Mouse (Mus musculus) midbrain, embryonic 12.5 days (tissue): ENCODE measurements around the gene Lsm7. TPM values are rescaled to one million over a fixed set of nuclear protein-coding genes. Genes with fewer than 3 reads are reported as not detected.

Source experiments
- ATAC-seq: fragments of 200-750 bp; cut with Nextera tagmentation; 2 replicates; pipeline ENCODE4 v1.8.0; 2017; ENCODE audit warnings: low read depth, moderate TSS enrichment, moderate library complexity; ENCODE audit not compliant: low FRiP score
- H3K27ac ChIP-seq: fragments of 300-500 bp; sonication (generic); replicated peaks from 2 replicates; pipeline ENCODE4 v1.5.1; 2016; ENCODE audit warnings: mild to moderate bottlenecking
- H3K27me3 ChIP-seq: fragments of 300-500 bp; sonication (generic); 2 replicates; pipeline ENCODE4 v1.6.1; 2016; ENCODE audit warnings: mild to moderate bottlenecking
- H3K36me3 ChIP-seq: fragments of 300-500 bp; sonication (generic); 2 replicates; pipeline ENCODE4 v1.6.1; 2016
- H3K4me1 ChIP-seq: fragments of 300-500 bp; sonication (generic); 2 replicates; pipeline ENCODE4 v1.6.1; 2016
- H3K4me2 ChIP-seq: fragments of 300-500 bp; sonication (generic); replicated peaks from 2 replicates; pipeline ENCODE4 v1.6.1; 2016; ENCODE audit warnings: mild to moderate bottlenecking, moderate library complexity
- H3K4me3 ChIP-seq: fragments of 300-500 bp; sonication (generic); 2 replicates; pipeline ENCODE4 v1.5.1; 2016; ENCODE audit warnings: mild to moderate bottlenecking
- H3K9ac ChIP-seq: fragments of 300-500 bp; sonication (generic); replicated peaks from 2 replicates; pipeline ENCODE4 v1.6.1; 2016; ENCODE audit warnings: mild to moderate bottlenecking, moderate library complexity
- H3K9me3 ChIP-seq: fragments of 300-500 bp; sonication (generic); 2 replicates; pipeline ENCODE4 v1.6.1; 2016; ENCODE audit warnings: mild to moderate bottlenecking
- WGBS: fragments of 180-500 bp; shearing (Covaris S2); methylation state at CpG from one replicate; pipeline ENCODE4 v1.1.7; 2016; 5-methylcytosine and 5-hydroxymethylcytosine counted together
- polyA plus RNA-seq: library from polyadenylated mRNA; unstranded; fragments of >200 nt; fragmentation: Nextera tagmentation; extraction: Ambion mirVana; gene quantifications from 2 replicates; pipeline ENCODE4 v1.2.1, GENCODE M21; 2016

Gene Lsm7
- polyA plus RNA-seq, 1 experiment from 2014 or later = 250 TPM

DNA sequence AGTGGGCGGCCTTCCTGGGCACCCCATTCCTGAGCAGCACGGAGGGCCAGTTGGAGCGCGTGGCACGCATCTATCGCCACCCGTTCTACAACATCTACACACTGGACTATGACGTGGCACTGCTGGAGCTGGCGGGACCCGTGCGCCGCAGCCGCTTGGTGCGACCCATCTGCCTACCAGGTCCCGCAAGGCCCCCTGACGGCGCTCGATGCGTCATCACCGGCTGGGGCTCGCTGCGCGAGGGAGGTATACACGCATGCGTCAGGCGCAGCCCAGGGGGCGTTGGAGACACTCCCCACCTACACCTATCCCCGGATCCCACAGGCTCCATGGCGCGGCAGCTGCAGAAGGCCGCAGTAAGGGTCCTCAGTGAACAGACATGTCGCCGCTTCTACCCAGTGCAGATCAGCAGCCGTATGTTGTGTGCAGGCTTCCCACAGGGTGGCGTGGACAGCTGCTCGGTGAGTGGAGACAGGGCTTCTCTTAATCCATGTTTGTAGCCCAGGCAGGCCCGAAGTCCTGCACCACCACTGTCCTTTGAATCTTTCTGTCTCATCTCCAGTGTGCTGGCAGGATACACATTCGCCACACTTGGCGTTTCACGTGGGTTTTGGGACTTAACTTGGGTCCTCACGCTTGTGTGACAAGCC, 43.0 kb upstream of the Lsm7 start:
- 28% methylated on average over 41 of the region's 41 CpGs for WGBS
- H3K9me3 ChIP-seq = no peaks in the 10 kb centered on the region
- peaks cover 19% of the 10 kb centered on the region for H3K36me3 ChIP-seq
- peak overlapping the region; percentile 17 for H3K4me2 ChIP-seq
- no peak overlapping the region for H3K4me3 ChIP-seq
- no peak for ATAC-seq
- H3K27ac ChIP-seq = no peak overlapping the region
- peaks cover 10% of the 10 kb centered on the region for H3K27me3 ChIP-seq
- H3K9ac ChIP-seq = no peak overlapping the region
- peaks cover 24% of the 10 kb centered on the region for H3K4me1 ChIP-seq

DNA sequence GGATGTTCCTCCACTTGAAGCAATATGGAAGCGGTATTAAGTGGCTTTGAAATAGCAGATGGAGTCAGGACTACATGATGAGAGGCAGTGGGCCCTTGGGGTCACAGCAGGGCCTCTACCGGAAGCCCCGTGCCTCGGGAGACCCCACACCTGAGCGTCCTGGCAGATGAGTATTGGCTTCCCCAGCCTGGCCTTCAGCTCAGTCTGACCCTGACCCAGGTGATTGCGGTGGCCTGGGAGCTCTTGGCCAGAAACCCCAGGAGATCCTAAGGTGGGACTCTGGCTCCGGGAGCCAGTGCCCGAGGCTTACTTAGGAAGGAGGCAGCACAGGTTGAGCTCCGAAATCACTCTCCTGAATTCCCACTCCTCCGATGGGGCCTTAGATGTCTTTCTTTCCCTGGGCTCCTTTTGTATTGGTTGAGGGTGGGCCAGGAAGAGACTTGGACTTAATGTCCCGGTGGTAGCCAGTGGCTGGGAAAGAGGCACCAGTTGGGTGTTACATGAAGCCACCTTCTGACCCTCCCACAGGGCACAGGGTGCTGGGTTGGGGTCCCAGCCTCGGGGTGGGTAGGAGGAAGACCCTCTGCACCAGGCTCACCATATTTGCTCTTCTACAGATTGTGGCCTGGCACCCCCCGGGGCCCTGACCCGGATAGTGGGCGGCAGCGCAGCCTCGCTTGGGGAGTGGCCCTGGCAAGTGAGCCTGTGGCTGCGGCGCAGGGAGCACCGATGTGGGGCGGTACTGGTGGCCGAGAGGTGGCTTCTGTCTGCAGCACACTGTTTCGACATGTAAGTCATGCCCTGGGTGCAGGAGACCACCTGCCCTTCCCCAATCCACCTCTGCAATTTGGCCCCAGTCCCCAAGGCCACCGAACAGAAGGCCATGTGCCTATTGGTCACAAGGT, 41.8 kb upstream of the Lsm7 start:
- 73% methylated on average over 24 of the region's 24 CpGs for WGBS
- ATAC-seq = no peak
- Histone ChIP-seq H3K4me3 (no peak overlapping the region), H3K36me3 (peaks cover 10% of the 10 kb centered on the region; the same call in 1 of the 2 replicates), H3K27me3 (peaks cover 10% of the 10 kb centered on the region), H3K27ac (no peak overlapping the region), H3K4me2 (no peak overlapping the region), H3K9me3 (no peaks in the 10 kb centered on the region), H3K9ac (no peak overlapping the region), H3K4me1 (peaks cover 24% of the 10 kb centered on the region)

DNA sequence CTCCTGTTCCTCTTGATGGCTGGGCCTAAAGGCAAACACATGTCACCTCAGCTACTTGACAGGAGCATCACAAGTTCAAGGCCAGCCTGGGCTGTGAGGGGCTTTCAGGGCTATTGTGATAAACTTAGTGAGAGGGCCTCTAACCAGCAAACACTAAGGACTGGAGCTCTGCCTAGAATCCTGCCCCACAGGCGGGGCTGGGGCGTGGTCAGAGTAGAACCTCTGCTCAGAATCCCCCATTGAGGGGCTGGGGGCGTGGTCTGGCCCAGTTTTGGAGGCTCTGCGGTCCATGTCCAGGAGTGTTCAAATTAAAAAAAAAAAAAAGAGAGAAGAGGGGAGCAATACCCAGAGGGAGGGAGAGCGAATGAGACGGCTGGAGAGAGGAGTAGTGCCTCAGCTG, 40.7 kb upstream of the Lsm7 start:
- 91% methylated on average over 6 of the region's 6 CpGs for WGBS
- Histone ChIP-seq H3K27ac (no peak overlapping the region), H3K4me1 (peaks cover 24% of the 10 kb centered on the region), H3K4me3 (no peak overlapping the region), H3K36me3 (peaks cover 10% of the 10 kb centered on the region; the same call in 1 of the 2 replicates), H3K9me3 (no peaks in the 10 kb centered on the region), H3K4me2 (no peak overlapping the region), H3K27me3 (peaks cover 10% of the 10 kb centered on the region), H3K9ac (no peak overlapping the region)
- ATAC-seq = no peak

DNA sequence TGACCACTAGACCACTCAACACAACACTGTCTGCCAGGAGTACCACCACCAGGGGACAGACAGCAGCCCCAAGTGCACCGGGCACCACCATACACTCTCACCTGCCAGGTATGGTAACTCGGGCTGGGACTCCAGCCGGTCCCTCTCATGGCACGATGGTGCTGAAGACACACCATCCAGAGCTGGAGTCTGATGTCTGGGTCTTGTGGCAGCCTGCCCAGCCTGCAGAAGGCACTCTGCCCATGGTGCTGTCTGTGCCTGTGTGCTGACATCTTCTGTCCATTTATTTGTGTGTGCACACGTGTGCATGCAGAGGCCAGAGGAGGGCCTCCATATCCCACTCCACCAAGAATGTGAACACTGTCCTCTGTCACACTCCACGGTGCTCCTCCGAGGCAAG, 40.1 kb upstream of the Lsm7 start:
- 95% methylated on average over 7 of the region's 7 CpGs for WGBS
- ATAC-seq = no peak
- peaks cover 13% of the 10 kb centered on the region for H3K27me3 ChIP-seq

DNA sequence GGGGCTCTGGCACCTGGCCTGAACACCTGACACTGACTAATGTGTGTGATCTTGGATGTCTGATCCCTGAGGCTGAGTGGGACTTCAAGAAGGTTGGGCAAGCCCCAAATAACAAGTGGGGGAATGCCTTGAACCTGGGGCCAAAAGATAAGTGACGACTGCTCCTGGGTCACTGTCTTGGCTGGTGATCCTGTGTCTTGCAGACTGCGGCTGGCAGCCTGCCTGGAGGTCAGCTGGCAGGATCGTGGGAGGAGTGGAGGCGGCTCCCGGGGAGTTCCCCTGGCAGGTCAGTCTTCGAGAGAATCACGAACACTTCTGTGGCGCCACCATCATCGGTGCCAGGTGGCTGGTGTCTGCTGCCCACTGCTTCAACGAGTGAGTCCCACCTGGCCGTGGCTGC, 32.2 kb upstream of the Lsm7 start:
- Histone ChIP-seq H3K36me3 (no peaks in the 10 kb centered on the region), H3K4me3 (no peak overlapping the region), H3K9me3 (no peaks in the 10 kb centered on the region), H3K27me3 (peaks cover 24% of the 10 kb centered on the region), H3K4me2 (no peak overlapping the region), H3K27ac (no peak overlapping the region), H3K9ac (no peak overlapping the region), H3K4me1 (no peaks in the 10 kb centered on the region)
- no peak for ATAC-seq
- WGBS = 85% methylated on average over 11 of the region's 11 CpGs

More for the DNA sequence above, 40.1 kb upstream of the Lsm7 start:
- Histone ChIP-seq H3K36me3 (peaks cover 10% of the 10 kb centered on the region; the same call in 1 of the 2 replicates), H3K27ac (no peak overlapping the region), H3K4me2 (no peak overlapping the region), H3K9ac (no peak overlapping the region), H3K9me3 (no peaks in the 10 kb centered on the region), H3K4me1 (peaks cover 24% of the 10 kb centered on the region), H3K4me3 (no peak overlapping the region)

DNA sequence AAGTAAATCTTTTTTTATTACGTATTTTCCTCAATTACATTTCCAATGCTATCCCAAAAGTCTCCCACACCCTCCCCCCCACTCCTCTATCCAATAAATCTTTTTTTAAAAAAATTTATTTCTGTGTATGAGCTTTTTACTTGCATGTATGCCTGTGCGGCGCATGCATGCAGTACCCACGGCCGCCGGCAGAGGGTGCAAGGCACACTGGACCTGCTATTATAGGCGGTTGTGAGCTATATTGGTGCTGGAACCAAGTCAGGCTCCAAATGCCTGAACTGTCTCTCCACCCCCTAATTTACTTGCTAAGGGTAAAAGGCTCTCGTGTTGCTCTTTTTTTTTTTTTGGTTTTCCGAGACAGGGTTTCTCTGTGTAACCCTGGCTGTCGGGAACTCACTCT, 26.3 kb upstream of the Lsm7 start:
- 24% methylated on average over 10 of the region's 10 CpGs for WGBS
- no peak overlapping the region for H3K9ac ChIP-seq
- H3K4me3 ChIP-seq = no peak overlapping the region
- peaks cover 7% of the 10 kb centered on the region for H3K27me3 ChIP-seq
- no peaks in the 10 kb centered on the region for H3K36me3 ChIP-seq
- no peak overlapping the region for H3K4me2 ChIP-seq
- no peaks in the 10 kb centered on the region for H3K4me1 ChIP-seq
- no peaks in the 10 kb centered on the region for H3K9me3 ChIP-seq
- ATAC-seq = no peak
- no peak overlapping the region for H3K27ac ChIP-seq

DNA sequence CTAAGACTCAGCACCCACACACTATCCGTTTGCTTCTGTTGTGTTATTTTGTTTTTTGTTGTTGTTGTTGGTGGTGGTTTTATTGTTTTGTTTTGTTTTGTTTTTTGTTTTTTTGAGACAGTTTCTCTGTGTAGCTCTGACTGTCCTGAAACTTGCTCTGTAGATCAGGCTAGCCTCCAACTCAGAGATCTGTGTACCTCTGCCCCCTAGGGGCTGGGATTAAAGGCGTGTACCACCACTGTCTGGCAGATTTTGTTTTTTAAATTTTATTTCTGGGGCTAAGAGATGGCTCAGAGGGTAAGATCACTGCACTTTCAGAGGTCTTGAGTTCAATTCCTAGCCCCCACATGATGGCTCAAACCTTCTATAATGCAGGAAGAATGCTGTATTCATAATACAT, 25.9 kb upstream of the Lsm7 start:
- Histone ChIP-seq H3K4me3 (no peak overlapping the region), H3K4me2 (no peak overlapping the region), H3K27me3 (peaks cover 7% of the 10 kb centered on the region), H3K36me3 (no peaks in the 10 kb centered on the region), H3K9ac (no peak overlapping the region), H3K27ac (no peak overlapping the region), H3K9me3 (no peaks in the 10 kb centered on the region), H3K4me1 (no peaks in the 10 kb centered on the region)
- no peak for ATAC-seq
- WGBS = 78% methylated on average over 2 of the region's 2 CpGs

DNA sequence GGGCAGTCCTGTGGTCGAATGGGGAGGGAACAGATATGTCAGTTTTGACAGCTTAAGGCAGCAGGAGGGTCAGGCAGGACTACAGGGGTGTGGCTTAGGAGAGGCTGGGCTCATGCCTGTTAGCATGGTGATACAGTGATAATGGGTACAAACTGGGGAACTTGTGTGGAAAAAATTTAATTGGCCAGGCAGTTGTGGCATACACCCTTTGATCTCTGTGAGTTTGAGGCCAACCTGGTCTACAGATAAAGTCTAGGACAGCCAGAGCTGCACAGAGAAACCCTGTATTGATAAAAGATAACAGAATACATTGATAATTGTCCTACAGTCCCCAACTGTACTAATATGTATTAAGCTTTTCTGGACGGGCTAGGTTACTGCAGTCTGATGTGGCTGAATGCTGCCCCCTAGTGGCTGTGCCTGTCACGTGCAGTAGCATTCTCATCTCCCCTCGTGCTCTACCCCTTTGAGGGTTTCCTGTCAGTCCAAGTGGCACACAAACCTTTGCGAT, 25.2 kb upstream of the Lsm7 start:
- 24% methylated on average over 5 of the region's 5 CpGs for WGBS
- 0 out of 2 replicates have a peak, but pooled peaks have one; percentile 44 for ATAC-seq
- no peaks in the 10 kb centered on the region for H3K9me3 ChIP-seq
- H3K9ac ChIP-seq = no peak overlapping the region
- peaks cover 7% of the 10 kb centered on the region for H3K27me3 ChIP-seq
- no peaks in the 10 kb centered on the region for H3K36me3 ChIP-seq
- H3K4me2 ChIP-seq = no peak overlapping the region
- H3K27ac ChIP-seq = no peak overlapping the region
- H3K4me3 ChIP-seq = no peak overlapping the region
- H3K4me1 ChIP-seq = no peaks in the 10 kb centered on the region

DNA sequence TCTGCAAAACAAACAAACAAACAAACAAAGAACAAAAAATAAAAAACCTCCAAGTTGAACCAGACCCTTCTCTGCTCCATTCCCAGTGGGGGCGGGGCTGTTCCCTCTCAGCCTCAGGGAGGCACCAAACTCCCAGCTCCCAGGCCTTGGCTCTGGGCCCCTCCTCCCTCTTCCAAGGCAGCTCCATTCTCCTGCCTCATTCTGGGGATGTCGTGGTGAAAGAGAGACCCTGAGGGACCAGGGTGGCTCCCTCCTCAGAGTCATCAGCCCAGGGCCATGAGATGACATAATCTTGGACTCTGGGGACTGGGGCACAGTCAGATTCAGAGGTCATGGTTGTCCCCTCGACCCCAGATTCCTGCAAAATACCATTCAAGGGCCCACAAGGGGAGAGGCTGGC, 21.6 kb upstream of the Lsm7 start:
- H3K4me3 ChIP-seq = no peak overlapping the region
- no peak overlapping the region; the same call in 1 of the 2 replicates for H3K9ac ChIP-seq
- 0 out of 2 replicates have a peak, but pooled peaks cover 2% of the 10 kb centered on the region for H3K4me1 ChIP-seq
- no peak overlapping the region for H3K27ac ChIP-seq
- peaks cover 9% of the 10 kb centered on the region for H3K27me3 ChIP-seq
- ATAC-seq = 0 out of 2 replicates have a peak, but pooled peaks have one; percentile 12
- H3K4me2 ChIP-seq = no peak overlapping the region
- H3K9me3 ChIP-seq = no peaks in the 10 kb centered on the region
- WGBS = 28% methylated on average over 3 of the region's 3 CpGs
- H3K36me3 ChIP-seq = no peaks in the 10 kb centered on the region

DNA sequence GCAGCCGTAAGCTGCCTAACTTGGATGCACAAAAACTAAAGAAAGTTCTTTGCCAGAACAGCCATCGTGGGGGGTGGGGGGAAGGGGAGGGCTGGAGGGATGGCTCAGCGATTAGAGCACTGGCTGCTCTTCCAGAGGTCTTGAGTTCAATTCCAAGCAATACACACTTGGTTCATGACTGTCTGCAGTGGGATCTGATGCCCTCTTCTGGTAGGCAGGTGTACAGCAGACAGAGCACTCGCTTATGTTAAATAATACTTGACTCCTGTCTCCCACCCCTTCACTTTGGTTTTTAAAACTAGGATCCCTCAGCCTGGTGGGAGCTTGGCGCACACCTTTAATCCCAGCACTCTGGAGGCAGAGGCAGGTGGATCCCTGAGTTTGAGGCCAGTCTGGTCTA, 21.0 kb upstream of the Lsm7 start:
- Histone ChIP-seq H3K9ac (no peak overlapping the region; the same call in 1 of the 2 replicates), H3K27me3 (peaks cover 12% of the 10 kb centered on the region), H3K9me3 (no peaks in the 10 kb centered on the region), H3K4me2 (no peak overlapping the region), H3K4me3 (no peak overlapping the region), H3K27ac (no peak overlapping the region), H3K4me1 (0 out of 2 replicates have a peak, but pooled peaks cover 2% of the 10 kb centered on the region), H3K36me3 (no peaks in the 10 kb centered on the region)
- ATAC-seq = peak; percentile 51; the same call in 1 of the 2 replicates
- WGBS = 28% methylated on average over 5 of the region's 5 CpGs

DNA sequence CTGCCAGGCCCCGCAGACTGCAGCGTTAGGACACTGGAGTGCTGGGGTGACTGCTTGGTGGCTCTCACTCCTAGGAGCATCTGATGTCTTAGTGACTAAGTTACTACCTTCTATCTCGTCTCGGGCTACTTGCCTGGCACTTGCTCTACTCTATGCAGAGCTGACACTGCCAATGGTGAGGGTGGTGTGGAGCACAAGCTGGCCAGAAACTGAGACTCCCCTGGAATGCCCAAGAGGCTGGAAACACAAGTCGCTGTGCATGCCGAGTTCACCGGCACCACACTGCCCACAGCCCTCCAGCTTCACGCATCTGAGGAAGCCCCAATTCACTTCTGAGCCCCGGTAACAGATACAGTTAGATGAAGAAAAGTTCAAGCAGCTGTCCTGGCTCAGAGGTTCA, 19.0 kb upstream of the Lsm7 start:
- Histone ChIP-seq H3K9me3 (no peaks in the 10 kb centered on the region), H3K27ac (no peak overlapping the region), H3K4me2 (no peak overlapping the region), H3K36me3 (no peaks in the 10 kb centered on the region), H3K27me3 (peaks cover 8% of the 10 kb centered on the region; the same call in 1 of the 2 replicates), H3K4me1 (0 out of 2 replicates have a peak, but pooled peaks cover 2% of the 10 kb centered on the region), H3K4me3 (no peak overlapping the region), H3K9ac (no peak overlapping the region; the same call in 1 of the 2 replicates)
- ATAC-seq = no peak
- WGBS = 81% methylated on average over 9 of the region's 9 CpGs

DNA sequence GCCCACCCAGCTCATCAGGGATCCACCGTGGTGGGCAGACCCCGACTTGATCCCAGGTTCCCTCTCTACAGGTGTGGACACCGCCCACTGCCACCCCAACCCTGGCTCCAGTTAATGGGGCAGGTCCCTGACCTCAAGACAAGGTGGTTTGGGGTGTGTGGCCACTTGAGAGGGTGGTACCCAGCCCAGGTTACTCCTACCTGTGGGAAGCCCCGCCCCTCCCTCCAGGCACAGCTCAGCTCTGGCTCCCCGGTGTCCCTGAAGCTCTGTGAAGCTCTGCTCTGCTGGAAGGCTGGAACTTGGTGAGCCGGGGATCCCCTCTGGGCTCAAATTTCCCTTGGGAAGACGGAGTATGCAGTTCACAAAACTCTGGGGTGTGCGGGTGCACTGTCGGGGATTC, 16.6 kb upstream of the Lsm7 start, which contains the start of gene Tmprss9:
TSS of gene Tmprss9 (plus strand) at position 268 of the 400 bp plus-strand sequence.
- Histone ChIP-seq H3K4me3 (no peak within 1 kb of the TSS), H3K27me3 (peaks cover 8% of the 10 kb centered on the region; the same call in 1 of the 2 replicates), H3K4me1 (0 out of 2 replicates have a peak, but pooled peaks cover 2% of the 10 kb centered on the region), H3K9ac (no peak within 1 kb of the TSS), H3K9me3 (no peaks in the 10 kb centered on the region), H3K36me3 (peaks cover 17% of the 10 kb centered on the region), H3K4me2 (no peak within 1 kb of the TSS), H3K27ac (no peak within 1 kb of the TSS)
- 36% methylated on average over 9 of the region's 9 CpGs for WGBS
- no peak for ATAC-seq
